Mouse (Mus musculus) gastrocnemius, adult 2 months (tissue): Measurements from ENCODE around the gene Palm2. TPM values are rescaled to one million over a fixed set of nuclear protein-coding genes. Genes with fewer than 3 reads are reported as not detected.

Source experiments
- DNase-seq: peaks from one replicate; pipeline ENCODE4 v3.0.0; 2022
- H3K27ac ChIP-seq: fragments of 200-600 bp; 2 replicates; pipeline ENCODE4 v1.8.1; 2022; ENCODE audit warnings: mild to moderate bottlenecking
- H3K4me3 ChIP-seq: fragments of 200-600 bp; 2 replicates; pipeline ENCODE4 v1.8.1; 2022; ENCODE audit warnings: mild to moderate bottlenecking, moderate library complexity
- CTCF ChIP-seq: fragments of 200-600 bp; IDR thresholded peaks from 2 replicates; pipeline ENCODE4 v1.8.1; 2022; ENCODE audit warnings: antibody characterized with exemption, mild to moderate bottlenecking, moderate library complexity
- intact Hi-C: fragments of 180-260 bp; cut with DNase I; formaldehyde crosslinking; loops from one replicate; pipeline ENCODE4 v1.15.1; 2025
- total RNA-seq, 2 experiments: library from RNA; stranded (reverse); gene quantifications; 2 replicates each; pipeline ENCODE4 v1.2.3; 2021

Gene Palm2
- total RNA-seq, 2 experiments from 2014 or later, result 0.28 to 0.98 TPM

GRCm38 (mm10) chr4:57640971-57641370 lies 206.9 kb downstream of the Palm2 start:
- no peak for DNase-seq
- Histone ChIP-seq H3K4me3 (no peak overlapping the region), H3K27ac (no peak overlapping the region)
- TF ChIP-seq CTCF, result no peak
- intact Hi-C loops, result no loop called here

- no peak overlapping the region for H3K27ac ChIP-seq
- DNase-seq, result no peak
- TF ChIP-seq CTCF, result no peak
- intact Hi-C loops, result no loop called here
- no peak overlapping the region for H3K4me3 ChIP-seq
Measured at GRCm38 (mm10) chr4:57650994-57651393, 216.9 kb downstream of the Palm2 start.

- DNase-seq, result no peak
- Histone ChIP-seq H3K27ac (peak overlapping the region; percentile 35; the same call in 1 of the 2 replicates), H3K4me3 (no peak overlapping the region)
- intact Hi-C loops, result no loop called here
- TF ChIP-seq CTCF, result no peak
Measured at GRCm38 (mm10) chr4:57651547-57651946, 217.5 kb downstream of the Palm2 start.

GRCm38 (mm10) chr4:57652185-57652904 lies 218.3 kb downstream of the Palm2 start:
- Histone ChIP-seq H3K4me3 (no peak overlapping the region), H3K27ac (no peak overlapping the region)
- no peak for TF ChIP-seq CTCF
- DNase-seq, result no peak
- intact Hi-C loops, result no loop called here

- intact Hi-C loops, result no loop called here
- no peak overlapping the region for H3K27ac ChIP-seq
- DNase-seq, result no peak
- H3K4me3 ChIP-seq, result no peak overlapping the region
- no peak for TF ChIP-seq CTCF
Measured at GRCm38 (mm10) chr4:57655966-57656365, 221.9 kb downstream of the Palm2 start.

GRCm38 (mm10) chr4:57656388-57656787 lies 222.3 kb downstream of the Palm2 start:
- H3K27ac ChIP-seq, result no peak overlapping the region
- no peak overlapping the region for H3K4me3 ChIP-seq
- intact Hi-C loops, result no loop called here
- DNase-seq, result no peak
- no peak for TF ChIP-seq CTCF

- Histone ChIP-seq H3K4me3 (no peak overlapping the region), H3K27ac (no peak overlapping the region)
- no peak for DNase-seq
- TF ChIP-seq CTCF, result no peak
- intact Hi-C loops, result no loop called here
Measured at GRCm38 (mm10) chr4:57656861-57657260, 222.8 kb downstream of the Palm2 start.

GRCm38 (mm10) chr4:57660470-57660869 lies 226.4 kb downstream of the Palm2 start:
- TF ChIP-seq CTCF, result no peak
- Histone ChIP-seq H3K27ac (no peak overlapping the region), H3K4me3 (no peak overlapping the region)
- DNase-seq, result no peak
- intact Hi-C loops, result no loop called here

GRCm38 (mm10) chr4:57666101-57666500 lies 232.1 kb downstream of the Palm2 start:
- intact Hi-C loops, result no loop called here
- no peak overlapping the region for H3K27ac ChIP-seq
- H3K4me3 ChIP-seq, result no peak overlapping the region
- DNase-seq, result no peak
- TF ChIP-seq CTCF, result no peak

- intact Hi-C loops, result loop anchor here (1.0 kb wide), 1 partner anchor 233 kb away; no protein-coding TSS in a partner anchor
- H3K4me3 ChIP-seq, result no peak overlapping the region; the same call in 1 of the 2 replicates
- peak; percentile 85 for TF ChIP-seq CTCF
- 0 out of 2 replicates have a peak overlapping the region, but pooled peaks have one; percentile 4 for H3K27ac ChIP-seq
- no peak for DNase-seq
Measured at GRCm38 (mm10) chr4:57670813-57671469, 236.9 kb downstream of the Palm2 start.

- DNase-seq, result no peak
- TF ChIP-seq CTCF, result no peak
- Histone ChIP-seq H3K27ac (peak overlapping the region; percentile 85), H3K4me3 (no peak overlapping the region)
- intact Hi-C loops, result no loop called here
Measured at GRCm38 (mm10) chr4:57672541-57672940, 238.5 kb downstream of the Palm2 start.

- intact Hi-C loops, result loop anchor here (1.0 kb wide), 2 partner anchors 115 to 207 kb away; no protein-coding TSS in a partner anchor
- peak; percentile 87 for DNase-seq
- TF ChIP-seq CTCF, result peak; percentile 98
- peak overlapping the region; percentile 62 for H3K4me3 ChIP-seq
- H3K27ac ChIP-seq, result peak overlapping the region; percentile 85
Measured at GRCm38 (mm10) chr4:57672996-57673906, 239.2 kb downstream of the Palm2 start.

GRCm38 (mm10) chr4:57674351-57674750 lies 240.3 kb downstream of the Palm2 start:
- H3K27ac ChIP-seq, result peak overlapping the region; percentile 85
- no peak for TF ChIP-seq CTCF
- intact Hi-C loops, result no loop called here
- H3K4me3 ChIP-seq, result peak overlapping the region; percentile 21; the same call in 1 of the 2 replicates
- DNase-seq, result no peak
